Mouse (Mus musculus): Measurements from ENCODE around the gene Gcnt1. TPM values are rescaled to one million over a fixed set of nuclear protein-coding genes. Genes with fewer than 3 reads are reported as not detected.
A peak's percentile ranks its signal among the peaks of the same experiment; 100 is the strongest.

Gcnt1 gene
- polyA plus RNA-seq, 1 experiment from 2014 or later = 0.58 TPM

DNA sequence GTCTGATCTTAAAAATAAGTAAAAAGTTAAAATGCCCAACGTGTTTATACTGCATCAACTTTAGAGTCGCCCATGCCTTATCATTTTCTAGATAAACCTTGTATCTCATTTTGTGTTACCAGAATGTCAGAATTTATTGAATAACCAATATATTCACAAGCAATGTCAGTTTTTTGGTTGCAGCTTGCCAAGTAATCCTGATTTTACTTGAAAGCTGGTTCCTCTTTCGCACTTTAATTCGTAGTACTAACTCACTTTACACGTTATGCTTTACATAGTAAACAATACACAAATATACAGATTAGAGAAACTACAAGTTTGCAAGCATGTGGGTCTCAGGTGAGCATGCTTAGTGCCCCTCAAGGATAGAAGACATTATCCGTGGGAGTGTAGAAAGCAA is 15.7 kb downstream of the Gcnt1 start:
- peaks cover 7% of the 10 kb centered on the region; the same call in 1 of the 2 replicates for H3K27me3 ChIP-seq (replicated peaks; ENCODE audit: control insufficient read depth, insufficient read depth, low read length)
- no peak overlapping the region for H3K4me3 ChIP-seq (replicated peaks; ENCODE audit: low read length)
- H3K27ac ChIP-seq (ENCODE audit: low read length) = no peak overlapping the region
- no peak for ATAC-seq
- no peaks in the 10 kb centered on the region for H3K9me3 ChIP-seq (ENCODE audit: control insufficient read depth, low read length)
- H3K36me3 ChIP-seq (ENCODE audit: control insufficient read depth, insufficient read depth) = no peaks in the 10 kb centered on the region
- WGBS = 71% methylated on average over 6 of the region's 6 CpGs
- H3K9ac ChIP-seq (replicated peaks; ENCODE audit: low read depth, low read length) = no peak overlapping the region
- peaks cover 7% of the 10 kb centered on the region for H3K4me1 ChIP-seq (replicated peaks; ENCODE audit: control insufficient read depth, insufficient read depth, low read length)
- no peak overlapping the region for H3K4me2 ChIP-seq (ENCODE audit: low read length)

DNA sequence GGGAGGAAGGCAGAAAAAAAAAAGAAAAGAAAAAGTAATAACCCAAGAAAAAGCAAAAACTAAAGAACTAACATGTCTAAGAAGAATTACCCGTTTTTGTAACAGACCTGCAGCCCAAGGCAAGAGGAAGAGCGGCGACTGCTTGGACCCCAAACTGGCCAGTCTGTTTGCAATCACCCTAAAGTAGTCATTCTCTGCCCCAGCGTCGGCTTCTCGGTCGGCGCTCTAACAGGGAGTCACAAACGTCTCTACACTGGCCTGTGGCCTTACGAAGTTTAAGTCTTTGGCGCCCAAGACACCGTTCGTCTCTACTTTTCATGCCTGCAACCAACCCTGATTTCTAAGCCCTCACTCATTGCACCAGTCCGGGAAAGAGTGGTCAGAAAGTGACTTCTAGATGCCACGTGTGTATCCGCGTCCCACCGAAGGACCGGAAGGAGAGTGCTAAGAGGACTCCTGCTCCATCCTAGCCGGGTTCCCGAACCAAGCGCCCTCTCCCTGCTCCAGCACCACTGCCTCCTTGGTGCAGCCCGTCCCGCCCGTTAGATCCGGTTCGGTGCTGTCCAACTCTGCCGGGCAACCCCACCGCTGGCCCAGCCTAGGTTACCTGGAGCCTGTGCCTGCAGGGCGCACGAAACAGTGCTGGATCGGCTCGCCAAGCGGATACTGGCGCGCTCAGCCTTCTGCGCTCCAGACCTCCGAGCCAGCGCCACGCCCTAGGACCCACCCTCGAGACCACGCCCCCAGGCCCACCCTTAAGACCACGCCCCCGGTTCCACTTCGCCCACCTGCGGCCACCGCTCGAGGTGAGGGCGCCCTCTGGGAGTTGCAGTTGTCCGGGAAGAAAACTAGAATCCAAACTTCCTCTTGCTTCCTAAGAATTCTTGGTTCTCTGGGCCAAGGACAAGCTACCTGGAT is 16.4 kb downstream of the Gcnt1 start:
- no peaks in the 10 kb centered on the region for H3K9me3 ChIP-seq (ENCODE audit: control insufficient read depth, low read length)
- H3K4me1 ChIP-seq (replicated peaks; ENCODE audit: control insufficient read depth, insufficient read depth, low read length) = peaks cover 7% of the 10 kb centered on the region
- H3K27ac ChIP-seq (ENCODE audit: low read length) = no peak overlapping the region
- H3K4me3 ChIP-seq (replicated peaks; ENCODE audit: low read length) = peak overlapping the region; percentile 33
- peak; percentile 49; the same call in 1 of the 2 replicates for ATAC-seq
- H3K9ac ChIP-seq (replicated peaks; ENCODE audit: low read depth, low read length) = no peak overlapping the region
- WGBS = 2% methylated on average over 50 of the region's 50 CpGs
- H3K4me2 ChIP-seq (ENCODE audit: low read length) = peak overlapping the region; percentile 49
- H3K36me3 ChIP-seq (ENCODE audit: control insufficient read depth, insufficient read depth) = no peaks in the 10 kb centered on the region
- H3K27me3 ChIP-seq (replicated peaks; ENCODE audit: control insufficient read depth, insufficient read depth, low read length) = peaks cover 7% of the 10 kb centered on the region; the same call in 1 of the 2 replicates

DNA sequence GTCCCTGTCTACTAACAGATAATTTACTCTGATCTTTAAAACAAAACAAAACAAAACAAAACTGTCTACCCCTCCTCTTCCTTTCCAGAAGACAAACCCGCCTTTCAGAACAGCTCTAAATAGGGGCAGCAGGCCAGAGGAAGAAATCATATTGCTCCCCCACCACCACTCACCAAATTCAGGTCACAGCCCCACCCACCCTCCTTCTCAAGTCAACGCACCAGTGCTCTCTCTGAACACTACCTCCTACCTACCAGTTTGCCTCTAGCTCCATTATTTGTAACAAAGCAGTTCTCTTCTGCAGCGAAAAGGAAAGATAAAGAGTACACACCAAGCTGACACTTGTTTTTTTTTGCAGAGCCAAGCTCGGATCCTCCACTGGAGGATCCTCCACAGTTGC is 17.3 kb downstream of the Gcnt1 start:
- H3K36me3 ChIP-seq (ENCODE audit: control insufficient read depth, insufficient read depth) = no peaks in the 10 kb centered on the region
- no peak for ATAC-seq
- H3K4me3 ChIP-seq (replicated peaks; ENCODE audit: low read length) = no peak overlapping the region
- peaks cover 7% of the 10 kb centered on the region; the same call in 1 of the 2 replicates for H3K27me3 ChIP-seq (replicated peaks; ENCODE audit: control insufficient read depth, insufficient read depth, low read length)
- H3K4me1 ChIP-seq (replicated peaks; ENCODE audit: control insufficient read depth, insufficient read depth, low read length) = peaks cover 7% of the 10 kb centered on the region
- no peak overlapping the region for H3K9ac ChIP-seq (replicated peaks; ENCODE audit: low read depth, low read length)
- H3K4me2 ChIP-seq (ENCODE audit: low read length) = no peak overlapping the region
- 40% methylated on average over 4 of the region's 4 CpGs for WGBS
- no peak overlapping the region for H3K27ac ChIP-seq (ENCODE audit: low read length)
- H3K9me3 ChIP-seq (ENCODE audit: control insufficient read depth, low read length) = no peaks in the 10 kb centered on the region

DNA sequence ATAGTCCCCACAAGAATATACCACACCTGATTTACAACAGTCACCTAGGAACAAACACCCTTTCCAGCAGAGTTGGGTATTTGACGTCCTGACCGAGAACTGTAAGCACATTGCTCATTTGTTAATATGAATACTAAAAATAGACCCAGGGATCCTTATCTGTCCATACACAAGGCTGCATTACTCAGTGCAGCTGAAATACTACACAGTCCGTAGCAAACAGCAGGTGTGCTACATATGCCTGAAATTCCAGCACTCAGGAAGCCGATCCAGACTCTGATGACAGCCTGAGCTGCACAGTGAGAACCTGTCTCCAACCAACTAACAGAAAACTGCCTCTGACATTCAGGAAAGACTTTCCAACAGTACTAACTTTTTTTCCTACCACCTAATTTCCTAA is 17.8 kb downstream of the Gcnt1 start:
- no peak overlapping the region for H3K27ac ChIP-seq (ENCODE audit: low read length)
- H3K9me3 ChIP-seq (ENCODE audit: control insufficient read depth, low read length) = no peaks in the 10 kb centered on the region
- no peaks in the 10 kb centered on the region for H3K36me3 ChIP-seq (ENCODE audit: control insufficient read depth, insufficient read depth)
- H3K9ac ChIP-seq (replicated peaks; ENCODE audit: low read depth, low read length) = no peak overlapping the region
- H3K4me3 ChIP-seq (replicated peaks; ENCODE audit: low read length) = no peak overlapping the region
- no peak overlapping the region for H3K4me2 ChIP-seq (ENCODE audit: low read length)
- 76% methylated on average over 4 of the region's 4 CpGs for WGBS
- H3K27me3 ChIP-seq (replicated peaks; ENCODE audit: control insufficient read depth, insufficient read depth, low read length) = peaks cover 7% of the 10 kb centered on the region; the same call in 1 of the 2 replicates
- ATAC-seq = no peak
- peaks cover 7% of the 10 kb centered on the region for H3K4me1 ChIP-seq (replicated peaks; ENCODE audit: control insufficient read depth, insufficient read depth, low read length)

DNA sequence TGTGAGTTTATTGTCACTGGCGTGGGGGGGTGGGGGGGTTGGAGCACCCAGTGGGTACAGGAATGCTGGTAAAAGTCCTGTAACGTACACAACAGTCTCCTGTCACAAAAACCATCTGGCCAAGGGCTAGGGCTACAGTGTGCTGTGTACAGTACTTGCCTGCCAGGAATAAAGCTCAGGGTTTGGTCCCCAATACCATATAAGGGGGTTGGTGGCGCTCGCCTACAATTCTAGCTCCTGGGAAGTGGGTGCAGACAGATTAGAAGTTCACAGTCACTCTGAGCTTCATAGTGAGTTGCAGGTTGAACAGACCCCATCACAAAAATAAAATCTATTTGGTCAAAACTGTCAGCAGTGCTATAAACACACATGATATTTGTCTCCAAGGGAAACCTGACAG is 18.3 kb downstream of the Gcnt1 start:
- Histone ChIP-seq H3K27me3 (replicated peaks; ENCODE audit: control insufficient read depth, insufficient read depth, low read length) (peaks cover 7% of the 10 kb centered on the region; the same call in 1 of the 2 replicates), H3K4me1 (replicated peaks; ENCODE audit: control insufficient read depth, insufficient read depth, low read length) (peaks cover 7% of the 10 kb centered on the region), H3K36me3 (ENCODE audit: control insufficient read depth, insufficient read depth) (no peaks in the 10 kb centered on the region), H3K4me2 (ENCODE audit: low read length) (no peak overlapping the region), H3K4me3 (replicated peaks; ENCODE audit: low read length) (no peak overlapping the region), H3K9me3 (ENCODE audit: control insufficient read depth, low read length) (no peaks in the 10 kb centered on the region), H3K9ac (replicated peaks; ENCODE audit: low read depth, low read length) (no peak overlapping the region), H3K27ac (ENCODE audit: low read length) (no peak overlapping the region)
- 89% methylated on average over 4 of the region's 4 CpGs for WGBS
- no peak for ATAC-seq

DNA sequence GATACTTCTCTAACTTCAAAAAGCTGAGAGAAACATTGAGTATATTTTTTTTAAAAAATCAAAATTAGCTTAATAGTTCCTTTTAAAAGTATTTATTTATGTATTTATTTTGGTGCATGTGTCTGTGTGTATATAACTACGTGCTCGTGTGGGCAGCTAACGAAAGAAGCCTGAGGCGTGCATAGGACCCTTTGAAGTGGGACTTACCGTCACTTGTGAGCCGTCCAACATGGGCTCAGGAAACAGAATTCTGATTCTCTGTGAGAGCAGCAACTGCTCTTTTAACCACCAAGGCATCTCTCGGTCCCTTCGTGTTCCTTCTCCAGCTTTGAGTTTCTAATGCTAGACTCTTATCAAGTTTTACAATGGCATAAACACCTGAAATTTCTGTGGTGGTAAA is 18.9 kb downstream of the Gcnt1 start:
- Histone ChIP-seq H3K4me1 (replicated peaks; ENCODE audit: control insufficient read depth, insufficient read depth, low read length) (peaks cover 7% of the 10 kb centered on the region), H3K27ac (ENCODE audit: low read length) (no peak overlapping the region), H3K9me3 (ENCODE audit: control insufficient read depth, low read length) (no peaks in the 10 kb centered on the region), H3K4me2 (ENCODE audit: low read length) (no peak overlapping the region), H3K36me3 (ENCODE audit: control insufficient read depth, insufficient read depth) (no peaks in the 10 kb centered on the region), H3K9ac (replicated peaks; ENCODE audit: low read depth, low read length) (no peak overlapping the region), H3K27me3 (replicated peaks; ENCODE audit: control insufficient read depth, insufficient read depth, low read length) (peaks cover 7% of the 10 kb centered on the region; the same call in 1 of the 2 replicates), H3K4me3 (replicated peaks; ENCODE audit: low read length) (no peak overlapping the region)
- WGBS = 67% methylated on average over 8 of the region's 8 CpGs
- ATAC-seq = no peak

DNA sequence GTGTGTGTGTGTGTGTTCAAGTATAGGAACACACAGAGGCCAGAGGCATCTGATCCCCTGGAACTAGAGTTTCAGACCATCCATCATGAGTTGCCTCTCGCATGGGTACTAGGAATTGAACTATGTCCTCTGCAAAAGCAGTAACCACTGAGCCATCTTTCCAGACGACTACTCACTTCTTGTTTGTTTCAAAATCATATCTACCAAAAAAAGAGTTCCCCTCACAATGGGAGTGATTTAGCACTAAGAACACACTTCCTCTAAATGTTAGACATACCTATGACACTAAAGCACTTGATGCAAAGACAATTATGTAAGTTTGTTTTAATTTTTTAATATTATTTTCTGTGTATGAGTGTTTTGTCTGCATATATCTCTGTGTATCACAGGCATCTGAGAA is 24.8 kb downstream of the Gcnt1 start:
- Histone ChIP-seq H3K9ac (replicated peaks; ENCODE audit: low read depth, low read length) (no peak overlapping the region), H3K36me3 (ENCODE audit: control insufficient read depth, insufficient read depth) (no peaks in the 10 kb centered on the region), H3K9me3 (ENCODE audit: control insufficient read depth, low read length) (no peaks in the 10 kb centered on the region), H3K27me3 (replicated peaks; ENCODE audit: control insufficient read depth, insufficient read depth, low read length) (no peaks in the 10 kb centered on the region), H3K4me1 (replicated peaks; ENCODE audit: control insufficient read depth, insufficient read depth, low read length) (no peaks in the 10 kb centered on the region), H3K27ac (ENCODE audit: low read length) (no peak overlapping the region), H3K4me3 (replicated peaks; ENCODE audit: low read length) (no peak overlapping the region), H3K4me2 (ENCODE audit: low read length) (no peak overlapping the region)
- 96% methylated on average over 2 of the region's 2 CpGs for WGBS
- no peak for ATAC-seq

DNA sequence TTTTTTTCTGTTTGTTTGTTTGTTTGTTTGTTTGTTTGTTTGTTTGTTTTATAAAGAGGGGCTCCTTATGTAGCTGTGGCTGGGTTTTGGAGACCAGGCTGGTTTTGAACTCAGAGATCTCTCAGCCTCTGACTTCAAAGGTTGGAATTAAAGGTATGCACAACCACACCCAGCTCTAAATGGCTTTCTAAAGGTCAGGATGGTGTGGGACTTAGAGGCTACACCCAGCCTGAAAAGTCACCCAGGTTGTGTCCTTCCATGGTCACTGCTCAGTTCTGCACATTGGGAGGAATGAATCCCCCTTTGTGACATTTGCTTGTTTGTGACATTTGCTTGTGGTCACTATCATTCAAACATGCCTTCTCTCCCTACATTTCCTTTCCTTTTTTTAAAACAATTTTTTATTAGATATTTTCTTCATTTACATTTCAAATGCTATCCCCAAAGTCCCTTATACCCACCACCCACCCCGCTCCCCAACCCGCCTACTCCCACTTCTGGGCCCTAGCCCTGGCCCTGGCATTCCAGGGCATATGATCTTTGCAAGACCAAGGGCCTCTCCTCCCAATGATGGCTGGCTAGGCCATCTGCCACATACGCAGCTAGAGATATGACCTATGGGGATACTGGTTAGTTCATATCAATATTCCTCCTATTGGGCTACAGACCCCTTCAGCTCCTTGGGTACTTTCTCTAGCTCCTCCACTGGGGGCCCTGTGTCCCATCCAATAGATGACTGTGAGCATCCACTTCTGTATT is 25.7 kb downstream of the Gcnt1 start:
- H3K4me3 ChIP-seq (replicated peaks; ENCODE audit: low read length) = no peak overlapping the region
- no peaks in the 10 kb centered on the region for H3K27me3 ChIP-seq (replicated peaks; ENCODE audit: control insufficient read depth, insufficient read depth, low read length)
- H3K36me3 ChIP-seq (ENCODE audit: control insufficient read depth, insufficient read depth) = no peaks in the 10 kb centered on the region
- no peaks in the 10 kb centered on the region for H3K4me1 ChIP-seq (replicated peaks; ENCODE audit: control insufficient read depth, insufficient read depth, low read length)
- H3K4me2 ChIP-seq (ENCODE audit: low read length) = no peak overlapping the region
- no peak for ATAC-seq
- no peak overlapping the region for H3K9ac ChIP-seq (replicated peaks; ENCODE audit: low read depth, low read length)
- no peaks in the 10 kb centered on the region for H3K9me3 ChIP-seq (ENCODE audit: control insufficient read depth, low read length)
- WGBS = 96% methylated on average over 3 of the region's 3 CpGs
- no peak overlapping the region for H3K27ac ChIP-seq (ENCODE audit: low read length)

DNA sequence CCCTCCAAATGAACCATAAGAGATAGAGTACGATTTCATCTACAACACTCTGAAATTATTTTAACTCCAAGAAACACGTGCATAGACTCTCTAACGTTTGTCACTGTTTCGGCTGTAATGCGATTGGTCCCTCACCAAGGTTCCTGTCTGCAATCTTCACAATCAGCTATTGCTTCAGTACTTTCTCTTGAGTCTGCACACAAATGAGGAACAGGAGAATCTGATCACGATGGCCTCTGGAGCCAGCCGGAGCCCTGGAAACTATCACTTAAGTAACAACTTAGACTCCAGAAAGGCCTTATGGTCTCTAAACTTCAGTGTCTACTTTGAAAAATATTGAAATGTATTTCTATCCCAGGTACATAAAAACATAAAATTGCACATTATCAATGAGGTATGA is 27.8 kb downstream of the Gcnt1 start:
- no peak overlapping the region for H3K4me3 ChIP-seq (replicated peaks; ENCODE audit: low read length)
- no peak overlapping the region for H3K4me2 ChIP-seq (ENCODE audit: low read length)
- H3K9ac ChIP-seq (replicated peaks; ENCODE audit: low read depth, low read length) = no peak overlapping the region
- no peaks in the 10 kb centered on the region for H3K36me3 ChIP-seq (ENCODE audit: control insufficient read depth, insufficient read depth)
- no peaks in the 10 kb centered on the region for H3K4me1 ChIP-seq (replicated peaks; ENCODE audit: control insufficient read depth, insufficient read depth, low read length)
- no peak overlapping the region for H3K27ac ChIP-seq (ENCODE audit: low read length)
- WGBS = 90% methylated on average over 7 of the region's 7 CpGs
- ATAC-seq = no peak
- no peaks in the 10 kb centered on the region for H3K27me3 ChIP-seq (replicated peaks; ENCODE audit: control insufficient read depth, insufficient read depth, low read length)
- H3K9me3 ChIP-seq (ENCODE audit: control insufficient read depth, low read length) = no peaks in the 10 kb centered on the region

Measured in forebrain, embryonic 16.5 days (tissue).